Mouse (Mus musculus) bone marrow, adult 2 months (tissue): ENCODE measurements around the gene Gm13287.

Source experiments
- CTCF ChIP-seq: fragments of 200-500 bp; IDR thresholded peaks from 2 replicates; pipeline ENCODE4 v1.5.1; 2011; ENCODE audit warnings: low read length, control low read depth; ENCODE audit not compliant: control insufficient read depth, insufficient read depth
- POLR2A ChIP-seq: fragments of 200-500 bp; IDR thresholded peaks from 2 replicates; pipeline ENCODE4 v1.6.1; 2011; ENCODE audit warnings: low read depth, mild to moderate bottlenecking, control low read depth, low read length, borderline replicate concordance; ENCODE audit not compliant: control insufficient read depth

GRCm38 (mm10) chr4:88845334-88845733 lies 42.3 kb downstream of the Gm13287 start:
- no peak for TF ChIP-seq POLR2A
- TF ChIP-seq CTCF, result no peak
